Mouse (Mus musculus) retina, postnatal 7 days (tissue): ENCODE data around the gene Tbc1d2.

Experiments used
- DNase-seq: peaks from one replicate; pipeline ENCODE4 v3.0.0-alpha.2; 2012; ENCODE audit warnings: low read depth, low spot score

Gene Tbc1d2

DNA sequence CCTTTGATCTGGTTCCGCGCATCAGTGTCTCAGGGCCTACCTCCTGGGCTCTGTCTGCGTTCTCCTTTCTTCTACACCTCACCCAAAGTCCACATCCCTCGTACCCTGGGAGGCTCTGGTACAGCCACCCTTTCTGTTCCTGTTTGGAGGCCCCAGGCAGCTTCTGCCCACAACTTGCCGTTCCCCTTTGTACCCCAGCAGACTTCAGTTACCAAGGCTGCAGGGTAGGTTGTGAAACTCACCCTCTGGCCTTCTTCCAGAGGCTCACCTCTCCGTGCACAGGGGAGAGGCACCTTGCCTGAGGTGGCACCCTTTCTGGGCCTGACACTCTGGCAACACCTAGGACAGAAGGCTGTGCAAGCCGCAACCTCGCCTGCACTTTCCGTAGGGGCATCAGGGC is 94.2 kb downstream of the Tbc1d2 start:
- no peak for DNase-seq
